Mouse (Mus musculus): ENCODE results near the gene Akap13. TPM values are rescaled to one million over a fixed set of nuclear protein-coding genes. Genes with fewer than 3 reads are reported as not detected.
A peak's percentile ranks its signal among the peaks of the same experiment; 100 is the strongest.

Gene Akap13
- polyA plus RNA-seq, 1 experiment = 13.2 TPM

GRCm38 (mm10) chr7:75500164-75500563, 44.8 kb downstream of the Akap13 start:
- Histone ChIP-seq H3K27me3 (replicated peaks; ENCODE audit: control insufficient read depth, insufficient read depth, low read length) (no peaks in the 10 kb centered on the region), H3K36me3 (ENCODE audit: control insufficient read depth, insufficient read depth, low read length) (no peaks in the 10 kb centered on the region), H3K4me1 (ENCODE audit: control insufficient read depth, insufficient read depth, low read length) (peaks cover 24% of the 10 kb centered on the region), H3K4me3 (ENCODE audit: insufficient read depth, low read depth, low read length) (no peak overlapping the region), H3K27ac (ENCODE audit: insufficient read depth, low read depth, low read length) (no peak overlapping the region)
- no peak for DNase-seq
- TF ChIP-seq CTCF (conservative IDR thresholded peaks at IDR 0.05; ENCODE audit: insufficient read depth, insufficient read length, low read depth, low read length) (no peak), POLR2A (IDR thresholded peaks at IDR 0.05; ENCODE audit: low read depth, low read length) (no peak)
- 84% methylated on average over 4 of the region's 4 CpGs for WGBS

- H3K27me3 ChIP-seq (replicated peaks; ENCODE audit: control insufficient read depth, insufficient read depth, low read length) = no peaks in the 10 kb centered on the region
- H3K27ac ChIP-seq (ENCODE audit: insufficient read depth, low read depth, low read length) = no peak overlapping the region
- 66% methylated on average over 4 of the region's 4 CpGs for WGBS
- H3K4me1 ChIP-seq (ENCODE audit: control insufficient read depth, insufficient read depth, low read length) = peaks cover 24% of the 10 kb centered on the region
- no peaks in the 10 kb centered on the region for H3K36me3 ChIP-seq (ENCODE audit: control insufficient read depth, insufficient read depth, low read length)
- DNase-seq = no peak
- TF ChIP-seq CTCF (conservative IDR thresholded peaks at IDR 0.05; ENCODE audit: insufficient read depth, insufficient read length, low read depth, low read length) = no peak
- TF ChIP-seq POLR2A (IDR thresholded peaks at IDR 0.05; ENCODE audit: low read depth, low read length) = no peak
- H3K4me3 ChIP-seq (ENCODE audit: insufficient read depth, low read depth, low read length) = no peak overlapping the region
These were observed 45.5 kb downstream of the Akap13 start for GRCm38 (mm10) chr7:75500793-75501192.

GRCm38 (mm10) chr7:75504524-75504923, 49.2 kb downstream of the Akap13 start:
- no peak overlapping the region for H3K4me3 ChIP-seq (ENCODE audit: insufficient read depth, low read depth, low read length)
- no peak for DNase-seq
- TF ChIP-seq CTCF (conservative IDR thresholded peaks at IDR 0.05; ENCODE audit: insufficient read depth, insufficient read length, low read depth, low read length) = no peak
- H3K4me1 ChIP-seq (ENCODE audit: control insufficient read depth, insufficient read depth, low read length) = peaks cover 11% of the 10 kb centered on the region
- H3K36me3 ChIP-seq (ENCODE audit: control insufficient read depth, insufficient read depth, low read length) = no peaks in the 10 kb centered on the region
- no peaks in the 10 kb centered on the region for H3K27me3 ChIP-seq (replicated peaks; ENCODE audit: control insufficient read depth, insufficient read depth, low read length)
- H3K27ac ChIP-seq (ENCODE audit: insufficient read depth, low read depth, low read length) = no peak overlapping the region
- WGBS = 77% methylated on average over 2 of the region's 2 CpGs

GRCm38 (mm10) chr7:75506628-75507027, 51.3 kb downstream of the Akap13 start:
- Histone ChIP-seq H3K36me3 (ENCODE audit: control insufficient read depth, insufficient read depth, low read length) (no peaks in the 10 kb centered on the region), H3K4me3 (ENCODE audit: insufficient read depth, low read depth, low read length) (no peak overlapping the region), H3K27me3 (replicated peaks; ENCODE audit: control insufficient read depth, insufficient read depth, low read length) (no peaks in the 10 kb centered on the region), H3K4me1 (ENCODE audit: control insufficient read depth, insufficient read depth, low read length) (peaks cover 2% of the 10 kb centered on the region; the same call in 1 of the 2 replicates), H3K27ac (ENCODE audit: insufficient read depth, low read depth, low read length) (no peak overlapping the region)
- WGBS = 89% methylated on average over 4 of the region's 4 CpGs
- no peak for DNase-seq
- no peak for TF ChIP-seq CTCF (conservative IDR thresholded peaks at IDR 0.05; ENCODE audit: insufficient read depth, insufficient read length, low read depth, low read length)

- WGBS = 66% methylated on average over 5 of the region's 5 CpGs
- Histone ChIP-seq H3K27ac (ENCODE audit: insufficient read depth, low read depth, low read length) (no peak overlapping the region), H3K27me3 (replicated peaks; ENCODE audit: control insufficient read depth, insufficient read depth, low read length) (no peaks in the 10 kb centered on the region), H3K4me3 (ENCODE audit: insufficient read depth, low read depth, low read length) (no peak overlapping the region), H3K4me1 (ENCODE audit: control insufficient read depth, insufficient read depth, low read length) (peaks cover 2% of the 10 kb centered on the region; the same call in 1 of the 2 replicates), H3K36me3 (ENCODE audit: control insufficient read depth, insufficient read depth, low read length) (no peaks in the 10 kb centered on the region)
- no peak for DNase-seq
- TF ChIP-seq POLR2A (IDR thresholded peaks at IDR 0.05; ENCODE audit: low read depth, low read length) (no peak), CTCF (conservative IDR thresholded peaks at IDR 0.05; ENCODE audit: insufficient read depth, insufficient read length, low read depth, low read length) (no peak)
These were observed 53.9 kb downstream of the Akap13 start for GRCm38 (mm10) chr7:75509085-75509873.

- H3K36me3 ChIP-seq (ENCODE audit: control insufficient read depth, insufficient read depth, low read length) = no peaks in the 10 kb centered on the region
- peak; percentile 47 for DNase-seq
- 59% methylated on average over 6 of the region's 6 CpGs for WGBS
- H3K27ac ChIP-seq (ENCODE audit: insufficient read depth, low read depth, low read length) = peak overlapping the region; percentile 91
- H3K27me3 ChIP-seq (replicated peaks; ENCODE audit: control insufficient read depth, insufficient read depth, low read length) = no peaks in the 10 kb centered on the region
- no peak overlapping the region for H3K4me3 ChIP-seq (ENCODE audit: insufficient read depth, low read depth, low read length)
- no peak for TF ChIP-seq CTCF (conservative IDR thresholded peaks at IDR 0.05; ENCODE audit: insufficient read depth, insufficient read length, low read depth, low read length)
- peaks cover 22% of the 10 kb centered on the region for H3K4me1 ChIP-seq (ENCODE audit: control insufficient read depth, insufficient read depth, low read length)
These were observed 60.1 kb downstream of the Akap13 start for GRCm38 (mm10) chr7:75515472-75515871.

GRCm38 (mm10) chr7:75516716-75517619, 61.6 kb downstream of the Akap13 start:
- 64% methylated on average over 14 of the region's 14 CpGs for WGBS
- peak overlapping the region; percentile 43 for H3K27ac ChIP-seq (ENCODE audit: insufficient read depth, low read depth, low read length)
- H3K4me3 ChIP-seq (ENCODE audit: insufficient read depth, low read depth, low read length) = no peak overlapping the region
- no peaks in the 10 kb centered on the region for H3K27me3 ChIP-seq (replicated peaks; ENCODE audit: control insufficient read depth, insufficient read depth, low read length)
- H3K4me1 ChIP-seq (ENCODE audit: control insufficient read depth, insufficient read depth, low read length) = peaks cover 28% of the 10 kb centered on the region
- no peaks in the 10 kb centered on the region for H3K36me3 ChIP-seq (ENCODE audit: control insufficient read depth, insufficient read depth, low read length)
- TF ChIP-seq POLR2A (IDR thresholded peaks at IDR 0.05; ENCODE audit: low read depth, low read length) (no peak), CTCF (conservative IDR thresholded peaks at IDR 0.05; ENCODE audit: insufficient read depth, insufficient read length, low read depth, low read length) (no peak; the same call in 1 of the 2 replicates)
- peak; percentile 41 for DNase-seq
